Mouse (Mus musculus) ES-Bruce4 (cell line): ENCODE data around the gene Mrpl54.

ENCODE experiments used
- CTCF ChIP-seq: IDR thresholded peaks from one replicate; pipeline ENCODE4 v1.8.1; 2011; ENCODE audit warnings: low read depth, low read length
- POLR2A ChIP-seq: IDR thresholded peaks from one replicate; pipeline ENCODE4 v1.8.1; 2011; ENCODE audit warnings: low read length; ENCODE audit not compliant: insufficient read depth

- TF ChIP-seq POLR2A (no peak), CTCF (no peak)
Observed at GRCm38 (mm10) chr10:81298369-81299100, 31.8 kb upstream of the Mrpl54 start.
